Mouse (Mus musculus) cerebellum, adult 2 months (tissue): ENCODE results near the gene Zfp638. TPM values are rescaled to one million over a fixed set of nuclear protein-coding genes. Genes with fewer than 3 reads are reported as not detected.
A peak's percentile ranks its signal among the peaks of the same experiment; 100 is the strongest.
"Not testable (repeated sequence)": the region's sequence is repeated elsewhere in the genome, so short reads cannot be mapped to it uniquely, and the experiment has no call there.

Source experiments
- DNase-seq, 2 experiments: peaks; one replicate each; pipeline ENCODE4 v3.0.0; 2021
- H3K27ac ChIP-seq: fragments of 200-500 bp; 2 replicates; pipeline ENCODE4 v1.5.1; 2012; ENCODE audit warnings: low read length, control low read depth, inconsistent platforms; ENCODE audit not compliant: insufficient read depth
- H3K27me3 ChIP-seq: fragments of 200-500 bp; 2 replicates; pipeline ENCODE4 v1.6.1; 2012; ENCODE audit warnings: inconsistent platforms, mild to moderate bottlenecking, low read length, moderate library complexity; ENCODE audit not compliant: control insufficient read depth, insufficient read depth
- H3K4me1 ChIP-seq: fragments of 200-500 bp; 2 replicates; pipeline ENCODE4 v1.6.1; 2011; ENCODE audit warnings: low read length; ENCODE audit not compliant: control insufficient read depth, insufficient read depth
- H3K4me3 ChIP-seq: fragments of 200-500 bp; replicated peaks from 2 replicates; pipeline ENCODE3; 2011; ENCODE audit warnings: mild to moderate bottlenecking, low read depth, low read length, control low read depth; ENCODE audit not compliant: insufficient read depth
- CTCF ChIP-seq: fragments of 200-500 bp; IDR thresholded peaks from 2 replicates; pipeline ENCODE4 v1.5.1; 2011; ENCODE audit warnings: low read depth, mild to moderate bottlenecking, control low read depth, low read length, moderate library complexity, borderline replicate concordance; ENCODE audit not compliant: insufficient read depth
- POLR2A ChIP-seq: fragments of 200-500 bp; IDR thresholded peaks from 2 replicates; pipeline ENCODE4 v1.6.1; 2011; ENCODE audit warnings: low read length, control low read depth, borderline replicate concordance; ENCODE audit not compliant: insufficient read depth
- WGBS: fragments of 180-500 bp; shearing (Covaris S2); methylation state at CpG from one replicate; pipeline ENCODE4 v1.1.7; 2018; 5-methylcytosine and 5-hydroxymethylcytosine counted together
- polyA plus RNA-seq: library from polyadenylated mRNA; depleted of rRNA; stranded (reverse); fragments of >200 nt; gene quantifications from 2 replicates; pipeline ENCODE4 v1.2.3, GENCODE M21; 2012

Zfp638 gene
- polyA plus RNA-seq, 1 experiment: 59.6 TPM

DNA sequence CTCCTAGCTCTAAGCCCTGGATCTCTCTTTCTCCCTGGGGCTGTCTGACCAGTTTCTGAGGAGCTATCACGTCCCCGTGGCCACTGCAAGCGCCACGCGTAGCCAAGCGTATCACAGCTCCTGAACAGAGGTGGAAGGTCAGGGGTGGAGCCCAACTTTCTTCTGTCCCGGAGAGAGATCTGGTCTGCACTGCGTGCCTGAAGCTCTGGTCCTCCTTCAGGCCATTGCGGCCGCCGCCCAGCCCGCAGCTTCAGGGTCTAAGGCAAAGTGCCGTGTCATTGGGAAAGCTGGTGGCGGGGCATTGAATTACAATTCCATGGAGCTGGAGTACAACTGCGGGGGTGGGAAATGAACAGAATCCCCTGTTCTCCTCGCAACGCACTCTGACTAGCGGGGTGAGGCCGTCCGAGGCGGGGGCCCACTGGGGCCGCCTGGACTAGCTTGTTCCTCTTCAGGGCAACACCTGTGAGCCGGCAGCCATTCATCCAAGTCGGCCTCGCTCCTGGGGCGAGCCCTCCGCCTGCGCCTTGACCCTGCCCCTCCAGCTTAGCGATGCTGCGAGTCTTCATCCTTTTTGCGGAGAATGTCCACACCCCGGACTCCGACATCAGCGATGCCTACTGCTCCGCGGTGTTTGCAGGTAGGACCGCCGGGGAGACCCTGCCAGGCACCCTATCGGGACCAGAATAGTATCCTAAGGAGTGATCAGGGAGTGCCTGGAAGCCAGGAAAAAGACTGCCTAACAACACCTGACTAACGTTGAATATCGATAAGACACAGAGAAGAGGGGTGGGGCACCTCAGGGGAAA lies 141.7 kb downstream of the Zfp638 start, which contains the start of gene Dysf:
Gene Dysf (plus strand): TSS at position 228 of the 809 bp plus-strand sequence.
- 1% methylated on average over 41 of the region's 41 CpGs for WGBS
- peak; percentile 8 to 13 for DNase-seq
- H3K4me3 ChIP-seq: peak within 1 kb of the TSS; percentile 16
- H3K27ac ChIP-seq: no peak within 1 kb of the TSS
- no peaks in the 10 kb centered on the region for H3K27me3 ChIP-seq
- no peak for TF ChIP-seq POLR2A
- TF ChIP-seq CTCF: no peak
- peaks cover 3% of the 10 kb centered on the region for H3K4me1 ChIP-seq

DNA sequence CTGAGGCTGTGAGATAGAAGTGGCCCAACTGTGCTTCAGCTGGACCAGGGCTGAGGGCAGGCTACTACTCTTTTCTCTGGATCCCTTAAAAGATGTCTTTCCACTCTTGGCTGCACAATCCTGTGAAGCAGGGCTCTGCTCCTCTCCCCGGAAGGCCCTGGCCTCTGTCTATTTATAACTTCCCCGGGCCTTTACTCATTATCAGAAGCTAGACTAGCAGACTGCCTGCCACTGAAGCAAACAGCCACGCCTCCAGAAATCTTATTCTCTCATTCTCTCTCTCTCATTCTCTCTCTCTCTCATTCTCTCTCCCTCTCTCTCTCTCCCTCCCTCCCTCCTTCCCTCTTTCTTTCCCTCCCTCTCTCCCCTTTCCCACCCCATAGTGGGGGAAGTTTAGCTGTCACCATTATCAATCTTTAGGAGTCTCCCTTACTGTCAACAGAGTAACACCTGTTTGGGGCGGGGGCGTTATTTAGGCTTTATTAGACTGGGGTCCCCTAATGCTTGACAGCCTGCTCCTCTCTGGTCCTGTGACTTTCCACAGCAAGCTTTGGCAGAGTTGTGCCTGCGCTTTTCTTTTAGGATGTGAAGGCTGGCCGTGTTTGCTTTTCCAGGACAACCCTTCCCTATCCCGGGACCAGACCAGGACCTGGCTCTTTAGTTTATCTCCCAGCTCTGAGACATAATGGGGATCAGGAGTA lies 142.4 kb downstream of the Zfp638 start:
- WGBS: 57% methylated on average over 8 of the region's 8 CpGs
- no peaks in the 10 kb centered on the region for H3K27me3 ChIP-seq
- TF ChIP-seq POLR2A (no peak), CTCF (no peak)
- no peak overlapping the region for H3K27ac ChIP-seq
- H3K4me3 ChIP-seq: no peak overlapping the region
- no peak for DNase-seq
- peaks cover 3% of the 10 kb centered on the region for H3K4me1 ChIP-seq

DNA sequence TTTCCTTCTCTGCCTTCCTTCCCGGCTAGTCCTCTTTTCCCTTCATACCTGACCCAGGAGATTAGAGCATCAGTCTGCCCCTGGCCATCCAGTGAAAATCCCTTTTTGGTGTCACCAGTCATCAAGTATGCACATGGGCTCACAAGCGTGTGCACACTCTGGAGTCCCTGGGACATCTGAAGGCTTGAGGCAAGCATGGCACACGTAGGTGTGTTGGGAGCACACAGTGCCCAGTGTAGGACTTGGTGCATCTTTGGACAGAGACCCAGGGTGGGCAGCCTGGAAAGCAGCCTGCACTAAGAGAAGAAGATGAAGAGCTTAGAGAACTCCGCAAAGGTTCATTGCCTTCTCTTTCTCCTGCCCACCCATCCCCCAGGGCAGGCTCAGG lies 143.0 kb downstream of the Zfp638 start:
- H3K27ac ChIP-seq: no peak overlapping the region
- TF ChIP-seq POLR2A (no peak), CTCF (no peak)
- H3K4me1 ChIP-seq: peaks cover 3% of the 10 kb centered on the region
- H3K4me3 ChIP-seq: no peak overlapping the region
- no peaks in the 10 kb centered on the region for H3K27me3 ChIP-seq
- no peak for DNase-seq
- 88% methylated on average over 4 of the region's 4 CpGs for WGBS

DNA sequence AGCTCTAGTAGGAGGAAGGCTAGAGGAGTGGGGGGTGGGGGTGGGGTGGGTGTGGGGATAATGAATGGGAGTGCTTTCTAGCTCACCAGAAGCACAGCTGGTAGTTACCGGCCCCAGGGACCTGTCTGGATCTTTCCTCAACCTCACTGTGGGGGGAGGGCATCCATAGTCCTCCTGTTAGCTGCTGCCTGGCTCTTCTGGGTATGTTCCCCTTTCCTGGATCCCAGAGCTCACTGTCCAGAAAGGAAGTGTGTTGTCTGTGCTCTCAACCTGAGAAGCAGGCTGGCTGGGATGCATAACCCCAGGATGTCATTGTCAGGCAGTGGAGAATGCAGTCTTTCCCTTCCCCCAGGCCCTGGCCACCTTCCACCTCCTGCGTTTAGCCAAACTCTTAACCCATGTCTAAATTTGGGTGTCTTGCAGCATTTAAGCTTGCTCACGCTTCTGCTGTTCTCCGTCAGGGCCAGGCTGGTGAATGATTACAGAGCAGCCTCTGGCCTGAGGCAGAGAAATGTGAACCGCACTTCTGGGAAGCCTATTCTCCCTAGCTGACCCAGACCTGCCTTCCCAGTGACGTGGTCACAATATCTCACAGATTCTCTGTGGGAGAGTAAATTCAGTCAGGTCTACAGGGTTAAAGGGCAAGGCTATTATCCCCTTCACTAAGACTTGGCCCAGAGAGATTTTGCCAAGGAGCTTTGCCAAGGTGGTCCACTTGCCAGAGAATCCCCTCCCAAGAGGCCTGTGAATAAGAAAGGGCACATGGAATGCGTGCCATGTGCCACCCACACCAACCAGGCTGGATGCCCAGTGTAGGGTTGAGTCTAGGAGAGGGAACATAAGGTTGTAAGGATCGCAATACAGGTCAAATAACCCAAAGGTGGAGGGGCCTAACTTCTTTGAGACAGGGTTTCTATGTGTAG lies 143.7 kb downstream of the Zfp638 start:
- TF ChIP-seq CTCF: no peak
- no peak for TF ChIP-seq POLR2A
- H3K27ac ChIP-seq: no peak overlapping the region
- 52% methylated on average over 8 of the region's 8 CpGs for WGBS
- no peaks in the 10 kb centered on the region for H3K27me3 ChIP-seq
- no peak overlapping the region for H3K4me3 ChIP-seq
- no peak for DNase-seq
- H3K4me1 ChIP-seq: peaks cover 3% of the 10 kb centered on the region

DNA sequence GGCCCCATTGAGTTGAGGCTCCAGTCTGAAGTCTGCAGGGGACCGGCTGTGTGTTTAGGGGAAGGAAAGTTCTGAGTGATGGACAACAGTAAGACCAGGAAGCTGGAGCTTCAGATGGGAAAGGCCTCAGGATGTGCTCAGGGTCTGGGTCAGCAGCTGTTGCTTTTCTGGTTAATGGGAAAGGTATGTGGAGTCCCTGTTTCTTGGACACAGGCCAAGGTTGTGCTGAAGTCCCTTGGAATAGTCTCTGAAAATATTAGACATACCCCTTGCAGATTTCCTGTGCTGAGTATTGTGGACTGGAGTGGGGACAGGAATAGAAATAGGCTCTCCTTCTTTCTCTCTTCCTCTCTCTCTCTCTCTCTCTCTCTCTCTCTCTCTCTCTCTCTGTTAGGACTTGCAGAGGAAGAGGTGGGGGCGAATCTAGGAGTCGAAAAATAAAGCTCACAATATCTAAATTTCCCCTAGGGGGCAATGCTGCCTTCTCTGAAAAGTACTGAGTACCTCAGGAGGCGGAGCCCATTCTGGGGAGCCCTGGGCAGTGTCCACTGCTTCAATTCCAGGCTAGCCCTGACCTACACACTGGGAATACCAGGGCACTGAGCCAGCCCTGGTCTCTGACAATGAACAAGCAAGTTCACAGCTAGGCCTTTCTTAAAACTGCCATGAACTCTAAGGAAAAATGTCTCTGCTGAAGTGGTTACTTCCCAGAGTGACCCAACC lies 148.2 kb downstream of the Zfp638 start:
- H3K4me3 ChIP-seq, H3K4me1 ChIP-seq, H3K27me3 ChIP-seq, H3K27ac ChIP-seq, DNase-seq: not testable (repeated sequence)
- WGBS: 62% methylated on average over 4 of the region's 4 CpGs

DNA sequence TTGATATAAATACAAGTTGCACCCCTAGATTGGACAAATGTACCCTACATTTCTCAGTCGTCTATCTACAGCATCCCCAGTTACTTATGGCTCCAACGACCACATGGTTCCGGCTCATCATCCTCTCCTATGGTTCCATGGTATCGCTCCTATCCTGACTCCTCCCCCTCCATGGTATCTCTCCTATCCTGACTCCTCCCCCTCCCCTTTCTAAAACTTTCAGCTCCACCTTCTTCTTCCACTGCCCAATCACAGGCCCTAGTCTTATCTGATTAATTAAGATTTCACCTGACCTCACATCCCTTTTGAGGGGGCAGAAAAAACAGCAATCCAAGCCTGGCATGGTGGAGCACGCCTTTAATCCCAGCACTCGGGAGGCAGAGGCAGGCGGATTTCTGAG lies 149.9 kb downstream of the Zfp638 start:
- Histone ChIP-seq H3K4me3 (no peak overlapping the region), H3K27ac (no peak overlapping the region), H3K27me3 (no peaks in the 10 kb centered on the region), H3K4me1 (no peaks in the 10 kb centered on the region)
- 91% methylated on average over 7 of the region's 7 CpGs for WGBS
- no peak for DNase-seq
- TF ChIP-seq CTCF: no peak
- no peak for TF ChIP-seq POLR2A

DNA sequence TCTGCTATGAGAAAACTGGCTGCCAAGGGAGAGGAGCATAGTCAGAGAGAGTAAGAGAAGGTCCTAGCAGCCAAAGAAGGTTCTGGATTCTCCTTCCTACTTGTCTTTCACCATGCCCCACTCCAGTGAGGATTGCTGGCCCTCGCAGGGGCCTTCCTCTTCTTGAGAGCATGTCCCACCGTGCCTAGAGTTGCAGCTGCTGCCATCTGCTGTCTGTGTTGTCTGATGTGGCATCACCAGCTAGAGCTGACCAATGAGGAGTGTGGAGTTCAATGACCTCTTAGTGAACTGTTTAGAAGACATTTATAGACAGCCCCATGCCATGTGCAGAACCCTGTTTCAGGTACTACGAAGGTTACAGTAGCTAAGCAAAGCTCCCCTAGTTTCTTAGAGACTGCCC lies 150.5 kb downstream of the Zfp638 start:
- Histone ChIP-seq H3K4me3 (no peak overlapping the region), H3K27ac (no peak overlapping the region), H3K27me3 (no peaks in the 10 kb centered on the region), H3K4me1 (no peaks in the 10 kb centered on the region)
- 49% methylated on average over 3 of the region's 3 CpGs for WGBS
- no peak for TF ChIP-seq CTCF
- TF ChIP-seq POLR2A: no peak
- DNase-seq: no peak
